Mouse (Mus musculus) embryonic facial prominence, embryonic 12.5 days (tissue): ENCODE measurements around the gene Tctex1d1. TPM values are rescaled to one million over a fixed set of nuclear protein-coding genes. Genes with fewer than 3 reads are reported as not detected.
A peak's percentile ranks its signal among the peaks of the same experiment; 100 is the strongest.

Source experiments
- ATAC-seq: fragments of 200-750 bp; cut with Nextera tagmentation; 2 replicates; pipeline ENCODE4 v1.8.0; 2017; ENCODE audit not compliant: insufficient number of reproducible peaks, insufficient read depth, low FRiP score, low TSS enrichment
- H3K27ac ChIP-seq: fragments of 300-500 bp; sonication (generic); 2 replicates; pipeline ENCODE4 v1.5.1; 2016; ENCODE audit warnings: mild to moderate bottlenecking
- H3K27me3 ChIP-seq: fragments of 300-500 bp; sonication (generic); 2 replicates; pipeline ENCODE4 v1.6.1; 2016; ENCODE audit warnings: mild to moderate bottlenecking, moderate library complexity
- H3K36me3 ChIP-seq: fragments of 300-500 bp; sonication (generic); 2 replicates; pipeline ENCODE4 v1.6.1; 2016; ENCODE audit warnings: mild to moderate bottlenecking
- H3K4me1 ChIP-seq: fragments of 300-500 bp; sonication (generic); 2 replicates; pipeline ENCODE4 v1.6.1; 2016
- H3K4me2 ChIP-seq: fragments of 300-500 bp; sonication (generic); replicated peaks from 2 replicates; pipeline ENCODE4 v1.6.1; 2016; ENCODE audit warnings: mild to moderate bottlenecking, moderate library complexity
- H3K4me3 ChIP-seq: fragments of 300-500 bp; sonication (generic); 2 replicates; pipeline ENCODE4 v1.5.1; 2016; ENCODE audit warnings: mild to moderate bottlenecking
- H3K9ac ChIP-seq: fragments of 300-500 bp; sonication (generic); 2 replicates; pipeline ENCODE4 v1.6.1; 2016; ENCODE audit warnings: mild to moderate bottlenecking, moderate library complexity
- H3K9me3 ChIP-seq: fragments of 300-500 bp; sonication (generic); 2 replicates; pipeline ENCODE4 v1.6.1; 2016; ENCODE audit warnings: mild to moderate bottlenecking, moderate library complexity
- WGBS: fragments of 180-500 bp; shearing (Covaris S2); methylation state at CpG from one replicate; pipeline ENCODE4 v1.1.7; 2016; 5-methylcytosine and 5-hydroxymethylcytosine counted together
- polyA plus RNA-seq: library from polyadenylated mRNA; unstranded; fragments of >200 nt; fragmentation: Nextera tagmentation; extraction: Ambion mirVana; gene quantifications from 2 replicates; pipeline ENCODE4 v1.2.1, GENCODE M21; 2016

Gene Tctex1d1
- 1.4 and 1.6 TPM in 2 replicates for polyA plus RNA-seq

DNA sequence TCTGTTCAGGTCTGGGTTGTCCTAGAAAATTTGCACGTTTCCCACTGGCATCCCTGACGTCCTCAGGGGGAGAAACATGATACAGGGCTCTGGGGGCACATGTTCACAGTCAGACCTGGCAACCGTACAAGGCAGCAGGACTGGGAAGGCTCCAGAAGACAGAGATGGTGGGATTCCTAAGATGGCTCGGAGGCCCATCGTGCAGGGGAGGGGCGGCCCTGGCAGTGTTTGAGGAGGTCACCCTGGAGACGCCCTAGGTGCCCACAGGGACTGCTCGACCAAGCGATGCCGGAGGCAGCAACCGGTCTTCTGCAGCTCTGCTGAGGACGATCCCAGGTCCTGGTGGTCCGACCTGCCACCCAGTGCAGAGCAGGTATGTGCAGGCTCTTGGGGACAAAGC, at the start of gene Tctex1d1:
Tctex1d1 (plus strand) TSS at position 167 of the 400 bp plus-strand sequence.
- peak; percentile 62; the same call in 1 of the 2 replicates for ATAC-seq
- H3K4me2 ChIP-seq: peak within 1 kb of the TSS; percentile 74
- H3K27ac ChIP-seq: no peak within 1 kb of the TSS
- WGBS: under 1% methylated on average over 13 of the region's 13 CpGs
- H3K27me3 ChIP-seq: no peaks in the 10 kb centered on the region
- peak within 1 kb of the TSS; percentile 33 for H3K4me3 ChIP-seq
- H3K36me3 ChIP-seq: no peaks in the 10 kb centered on the region
- no peaks in the 10 kb centered on the region for H3K9me3 ChIP-seq
- H3K9ac ChIP-seq: peak within 1 kb of the TSS; percentile 15; the same call in 1 of the 2 replicates
- peaks cover 13% of the 10 kb centered on the region; the same call in 1 of the 2 replicates for H3K4me1 ChIP-seq

DNA sequence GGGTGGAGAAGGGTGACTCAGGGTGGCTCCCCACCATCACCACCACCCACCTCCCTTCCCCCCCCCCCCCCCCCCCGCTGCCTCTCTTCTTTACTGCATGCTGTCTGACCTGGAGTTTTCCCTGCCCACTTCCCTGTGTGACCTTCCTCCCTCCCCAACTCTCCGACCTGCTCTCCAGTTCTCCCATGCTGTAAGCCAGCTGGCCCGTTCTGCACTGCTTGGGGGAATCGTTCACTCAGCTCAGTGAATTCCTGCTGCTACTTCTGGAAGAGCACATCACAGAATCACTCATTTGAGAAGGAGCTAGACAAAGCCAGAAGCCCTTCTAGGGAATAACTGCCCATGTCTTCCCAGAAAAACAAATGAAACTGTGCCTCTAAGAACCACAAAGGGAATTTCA, 48.9 kb upstream of the Tctex1d1 start:
- Histone ChIP-seq H3K4me2 (no peak overlapping the region), H3K27me3 (no peaks in the 10 kb centered on the region), H3K4me3 (no peak overlapping the region), H3K9ac (no peak overlapping the region), H3K36me3 (no peaks in the 10 kb centered on the region), H3K27ac (no peak overlapping the region), H3K9me3 (no peaks in the 10 kb centered on the region), H3K4me1 (no peaks in the 10 kb centered on the region)
- 36% methylated on average over 3 of the region's 4 CpGs for WGBS
- no peak for ATAC-seq

DNA sequence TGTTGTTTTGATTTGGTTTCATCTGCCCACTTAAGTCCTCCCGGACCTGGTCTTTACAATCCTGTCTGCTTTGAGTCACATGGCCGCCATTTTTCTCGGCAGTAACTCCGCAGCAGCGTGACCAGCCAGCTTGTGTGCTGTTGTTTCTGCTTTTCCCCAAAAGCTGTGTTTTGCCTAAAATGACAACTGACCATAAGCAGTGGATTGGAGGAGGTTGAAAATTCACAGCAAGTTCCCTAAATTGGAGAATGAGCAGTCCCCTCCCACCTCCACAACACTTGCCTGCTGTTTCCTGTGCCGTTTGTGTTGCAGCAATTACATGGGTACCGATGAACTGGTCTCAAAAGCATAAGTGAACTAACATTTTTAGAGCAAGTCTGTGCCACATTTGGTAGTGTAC, 47.7 kb upstream of the Tctex1d1 start:
- WGBS: 82% methylated on average over 7 of the region's 7 CpGs
- no peaks in the 10 kb centered on the region for H3K4me1 ChIP-seq
- no peaks in the 10 kb centered on the region for H3K27me3 ChIP-seq
- no peak for ATAC-seq
- no peak overlapping the region for H3K4me3 ChIP-seq
- H3K36me3 ChIP-seq: no peaks in the 10 kb centered on the region
- H3K9me3 ChIP-seq: no peaks in the 10 kb centered on the region
- H3K27ac ChIP-seq: no peak overlapping the region
- no peak overlapping the region for H3K4me2 ChIP-seq
- H3K9ac ChIP-seq: no peak overlapping the region

DNA sequence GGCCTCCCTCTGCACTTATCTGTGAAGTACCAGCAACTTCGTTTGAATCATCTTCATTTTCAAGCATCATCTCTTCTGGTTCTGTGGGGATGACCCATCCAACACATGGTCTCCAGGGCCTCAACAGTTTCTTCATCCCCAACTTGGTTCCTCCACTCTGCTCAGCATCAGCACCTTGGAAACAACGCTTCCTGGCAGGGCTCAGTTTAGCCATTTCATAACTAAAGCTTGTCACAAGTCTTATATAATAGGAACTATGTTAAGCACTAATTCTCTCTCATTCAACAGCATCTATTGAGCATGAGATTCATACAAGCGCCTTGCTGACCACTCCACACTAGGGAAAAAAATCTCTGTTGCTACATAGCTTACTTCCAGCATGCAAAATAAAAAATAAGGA, 38.1 kb upstream of the Tctex1d1 start:
- H3K4me1 ChIP-seq: no peaks in the 10 kb centered on the region
- WGBS: 77% methylated on average over 3 of the region's 3 CpGs
- no peak overlapping the region for H3K4me3 ChIP-seq
- H3K9me3 ChIP-seq: no peaks in the 10 kb centered on the region
- no peak overlapping the region for H3K27ac ChIP-seq
- no peaks in the 10 kb centered on the region for H3K27me3 ChIP-seq
- no peak overlapping the region for H3K4me2 ChIP-seq
- no peak overlapping the region for H3K9ac ChIP-seq
- H3K36me3 ChIP-seq: no peaks in the 10 kb centered on the region
- ATAC-seq: no peak

DNA sequence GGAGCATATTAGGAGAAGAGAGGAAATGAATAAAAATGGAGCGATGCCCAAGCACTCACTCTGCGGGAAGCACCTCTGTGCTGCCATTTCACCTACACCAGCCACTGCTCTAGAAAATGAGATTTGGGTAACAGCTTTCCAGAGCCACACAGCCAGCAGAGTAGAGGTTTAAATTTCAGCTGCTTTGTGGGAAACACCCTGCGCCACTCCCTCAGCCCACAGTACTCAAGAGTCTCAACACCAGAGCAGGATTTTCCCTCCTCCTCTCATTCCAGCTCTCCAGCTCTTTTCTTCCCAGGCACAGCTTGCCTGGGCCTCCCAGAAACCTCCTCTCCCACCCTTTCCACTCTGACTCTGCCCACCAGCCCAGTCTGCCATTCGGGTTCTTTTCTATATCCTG, 37.7 kb upstream of the Tctex1d1 start:
- no peak for ATAC-seq
- no peak overlapping the region for H3K4me3 ChIP-seq
- no peaks in the 10 kb centered on the region for H3K27me3 ChIP-seq
- no peak overlapping the region for H3K9ac ChIP-seq
- no peaks in the 10 kb centered on the region for H3K9me3 ChIP-seq
- WGBS: 75% methylated on average over 4 of the region's 4 CpGs
- no peaks in the 10 kb centered on the region for H3K36me3 ChIP-seq
- no peak overlapping the region for H3K4me2 ChIP-seq
- H3K27ac ChIP-seq: no peak overlapping the region
- H3K4me1 ChIP-seq: no peaks in the 10 kb centered on the region

DNA sequence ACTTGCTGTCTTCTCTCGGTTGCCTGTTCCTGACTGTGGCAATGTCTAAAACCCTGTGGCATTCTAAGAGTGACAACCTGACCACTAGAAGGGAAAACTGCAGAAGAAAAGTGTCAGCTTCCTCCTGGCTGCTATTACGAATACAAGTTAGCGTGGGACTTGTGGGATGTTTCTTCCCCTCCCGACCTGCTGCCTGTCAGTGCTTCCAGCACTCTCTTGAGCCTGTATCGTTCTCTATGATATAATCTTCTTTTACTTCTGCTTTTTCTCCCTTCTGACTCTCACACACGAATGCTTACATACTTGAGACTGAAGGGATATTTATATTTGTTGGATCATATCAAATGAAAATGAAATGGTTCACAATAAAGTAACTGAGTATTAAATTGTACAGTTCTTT, 34.1 kb upstream of the Tctex1d1 start:
- Histone ChIP-seq H3K27me3 (no peaks in the 10 kb centered on the region), H3K4me2 (no peak overlapping the region), H3K27ac (no peak overlapping the region), H3K4me1 (no peaks in the 10 kb centered on the region), H3K4me3 (no peak overlapping the region), H3K9me3 (no peaks in the 10 kb centered on the region), H3K9ac (no peak overlapping the region), H3K36me3 (no peaks in the 10 kb centered on the region)
- WGBS: 62% methylated on average over 6 of the region's 6 CpGs
- ATAC-seq: no peak

DNA sequence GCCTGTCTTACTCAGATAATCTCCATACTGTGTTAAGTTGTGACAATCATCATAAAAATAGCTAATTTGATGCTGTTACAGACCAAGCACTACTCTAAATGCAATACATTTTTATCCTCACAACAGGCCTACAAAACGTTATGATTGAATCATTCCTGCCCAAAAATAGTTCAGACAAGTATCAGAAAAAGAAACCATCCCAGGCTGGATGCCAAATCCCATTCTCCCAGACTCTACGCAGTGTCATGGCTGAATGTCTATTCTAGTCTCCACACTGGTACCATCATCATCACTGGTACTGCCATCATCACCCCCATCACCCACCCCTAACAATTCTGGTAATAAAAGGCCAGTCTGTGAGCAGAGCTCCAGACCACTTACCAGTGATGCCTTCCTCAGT, 25.9 kb upstream of the Tctex1d1 start:
- Histone ChIP-seq H3K4me1 (no peaks in the 10 kb centered on the region), H3K9ac (no peak overlapping the region), H3K27ac (no peak overlapping the region), H3K4me3 (no peak overlapping the region), H3K4me2 (no peak overlapping the region), H3K27me3 (no peaks in the 10 kb centered on the region), H3K36me3 (no peaks in the 10 kb centered on the region), H3K9me3 (no peaks in the 10 kb centered on the region)
- ATAC-seq: no peak
- WGBS: 74% methylated on average over 2 of the region's 2 CpGs

DNA sequence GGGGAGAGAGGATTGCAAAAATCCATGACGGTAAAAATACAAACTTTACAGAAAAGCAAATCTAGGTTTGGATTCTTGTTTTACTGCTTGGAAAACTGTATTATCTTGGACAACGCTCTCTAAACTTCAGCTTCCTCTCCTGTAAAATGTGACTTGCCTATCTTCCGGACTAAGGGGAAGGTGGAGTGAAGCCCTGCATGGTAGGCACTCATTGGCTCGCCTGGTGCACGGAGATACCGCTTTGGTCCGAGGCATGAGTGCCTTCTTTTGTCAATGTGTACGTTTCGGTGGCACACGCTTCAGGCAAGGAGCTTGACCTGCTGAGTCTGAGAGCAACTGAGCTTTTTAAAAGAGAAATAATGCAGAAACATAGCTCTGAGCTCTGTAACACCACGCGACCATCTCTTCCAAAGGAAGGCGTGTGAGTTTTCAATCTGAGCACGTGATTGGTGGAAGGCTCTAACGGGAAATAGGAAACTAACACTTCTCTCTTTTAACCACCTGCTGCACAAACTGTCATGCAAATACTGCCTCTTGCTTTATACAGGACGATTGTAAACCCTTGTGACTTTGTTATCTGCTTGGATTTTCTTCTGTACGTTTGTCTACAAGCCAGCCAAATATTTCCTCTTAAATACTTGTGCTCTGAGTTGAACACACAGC, 23.0 kb upstream of the Tctex1d1 start:
- H3K4me1 ChIP-seq: no peaks in the 10 kb centered on the region
- H3K9me3 ChIP-seq: no peaks in the 10 kb centered on the region
- H3K4me2 ChIP-seq: no peak overlapping the region
- H3K27ac ChIP-seq: no peak overlapping the region
- H3K9ac ChIP-seq: no peak overlapping the region
- no peaks in the 10 kb centered on the region for H3K36me3 ChIP-seq
- no peak overlapping the region for H3K4me3 ChIP-seq
- ATAC-seq: no peak
- no peaks in the 10 kb centered on the region for H3K27me3 ChIP-seq
- WGBS: 71% methylated on average over 17 of the region's 17 CpGs

DNA sequence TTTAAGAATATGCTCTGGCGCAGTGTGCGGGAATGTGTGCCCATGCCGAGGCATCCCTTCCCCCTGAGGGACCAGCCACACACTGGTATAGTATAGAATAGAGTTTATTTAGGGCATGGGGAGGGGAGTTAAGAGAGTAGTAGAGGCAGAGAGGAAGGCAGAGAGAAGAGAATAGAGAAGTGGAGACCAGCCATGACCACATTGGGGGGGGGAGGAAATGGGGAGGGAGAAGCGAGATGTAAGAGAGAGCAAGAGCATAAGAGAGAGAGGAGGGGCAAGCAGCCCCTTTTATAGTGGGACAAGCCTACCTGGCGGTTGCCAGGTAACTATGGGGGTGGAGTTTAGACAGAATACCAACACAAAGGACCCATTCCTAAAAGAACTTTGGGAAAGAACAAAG, 19.0 kb upstream of the Tctex1d1 start:
- Histone ChIP-seq H3K4me3 (no peak overlapping the region), H3K9me3 (no peaks in the 10 kb centered on the region), H3K9ac (no peak overlapping the region), H3K4me1 (no peaks in the 10 kb centered on the region), H3K27ac (no peak overlapping the region), H3K36me3 (no peaks in the 10 kb centered on the region), H3K4me2 (no peak overlapping the region), H3K27me3 (no peaks in the 10 kb centered on the region)
- no peak for ATAC-seq
- WGBS: 75% methylated on average over 5 of the region's 5 CpGs

DNA sequence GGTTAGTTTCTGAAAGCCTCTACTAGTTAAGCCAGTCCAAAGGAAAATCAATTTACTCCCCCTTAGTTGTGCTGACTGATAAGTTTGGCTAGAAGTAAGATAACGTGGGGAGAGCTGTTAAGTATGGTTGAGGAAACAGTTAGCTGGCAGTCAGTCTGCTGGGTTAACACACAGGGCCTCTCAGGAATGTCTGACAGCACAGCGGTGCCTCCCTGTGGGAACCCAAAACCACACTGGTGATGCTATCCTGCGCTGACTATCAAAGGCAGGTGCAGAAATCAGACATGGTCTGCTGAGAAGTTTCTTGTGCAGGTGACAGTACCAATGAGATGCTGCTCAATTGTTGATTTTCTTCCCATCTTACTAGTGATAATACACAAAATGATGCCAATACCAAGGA, 14.2 kb upstream of the Tctex1d1 start:
- no peaks in the 10 kb centered on the region for H3K4me1 ChIP-seq
- ATAC-seq: no peak
- no peak overlapping the region for H3K4me2 ChIP-seq
- H3K27me3 ChIP-seq: no peaks in the 10 kb centered on the region
- H3K9me3 ChIP-seq: no peaks in the 10 kb centered on the region
- H3K27ac ChIP-seq: no peak overlapping the region
- 72% methylated on average over 3 of the region's 3 CpGs for WGBS
- no peak overlapping the region for H3K4me3 ChIP-seq
- H3K9ac ChIP-seq: no peak overlapping the region
- H3K36me3 ChIP-seq: no peaks in the 10 kb centered on the region

DNA sequence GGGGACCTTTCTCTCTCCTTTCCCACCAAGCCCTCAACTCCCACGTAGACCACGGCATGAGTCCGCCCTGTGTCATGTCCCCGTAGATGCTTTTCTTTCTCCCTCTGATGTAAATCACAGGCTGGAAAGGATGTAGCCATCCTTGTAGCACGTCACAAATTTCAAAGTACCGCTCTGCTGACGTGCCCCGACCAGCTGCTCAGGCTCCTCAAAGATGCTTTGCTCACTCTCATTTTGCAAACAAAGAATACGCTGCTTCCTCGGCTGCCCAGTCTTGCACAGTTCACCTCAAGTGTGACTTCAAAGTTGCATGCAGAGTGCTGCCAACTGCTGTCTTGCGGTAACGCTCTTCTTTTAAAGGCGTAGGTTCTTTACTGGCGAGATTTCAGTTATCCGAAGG, 10.6 kb upstream of the Tctex1d1 start:
- Histone ChIP-seq H3K4me3 (no peak overlapping the region), H3K9ac (no peak overlapping the region), H3K4me1 (no peaks in the 10 kb centered on the region), H3K27ac (no peak overlapping the region), H3K27me3 (no peaks in the 10 kb centered on the region), H3K4me2 (no peak overlapping the region), H3K36me3 (no peaks in the 10 kb centered on the region), H3K9me3 (no peaks in the 10 kb centered on the region)
- WGBS: 87% methylated on average over 15 of the region's 15 CpGs
- ATAC-seq: no peak

DNA sequence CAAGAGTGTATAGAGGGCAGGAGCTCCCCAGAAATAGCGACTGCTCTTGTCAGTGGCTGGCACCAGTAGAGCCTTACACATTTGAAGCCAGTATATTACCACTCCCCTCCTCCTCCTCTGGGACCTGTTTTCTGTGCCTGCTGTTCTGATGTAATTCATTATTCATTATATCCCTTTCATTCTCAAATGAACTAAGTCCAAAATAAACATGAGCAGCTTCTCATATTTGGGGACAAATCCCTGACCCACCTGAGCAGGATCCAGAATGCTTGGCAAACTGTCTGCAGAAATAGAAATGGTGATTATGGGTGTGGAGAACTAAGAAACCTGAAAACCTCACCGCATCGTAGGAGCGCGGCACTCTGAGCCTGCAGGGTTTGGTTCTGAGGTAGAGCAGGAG, 8.8 kb upstream of the Tctex1d1 start:
- Histone ChIP-seq H3K27ac (no peak overlapping the region), H3K27me3 (no peaks in the 10 kb centered on the region), H3K36me3 (no peaks in the 10 kb centered on the region), H3K9ac (no peak overlapping the region), H3K9me3 (no peaks in the 10 kb centered on the region), H3K4me1 (no peaks in the 10 kb centered on the region), H3K4me2 (no peak overlapping the region), H3K4me3 (no peak overlapping the region)
- no peak for ATAC-seq
- WGBS: 95% methylated on average over 5 of the region's 5 CpGs
